Mouse (Mus musculus) macrophage (primary cell): ENCODE results near the gene Fbxl2. TPM values are rescaled to one million over a fixed set of nuclear protein-coding genes. Genes with fewer than 3 reads are reported as not detected.

Experiments
- H3K27ac ChIP-seq: fragments of 350-480 bp; formaldehyde crosslinking; 2 replicates; pipeline ENCODE4 v1.9.0; 2021
- H3K36me3 ChIP-seq: fragments of 350-480 bp; formaldehyde crosslinking; 2 replicates; pipeline ENCODE4 v1.9.0; 2021; ENCODE audit errors: inconsistent target
- H3K4me3 ChIP-seq: fragments of 350-480 bp; formaldehyde crosslinking; 2 replicates; pipeline ENCODE4 v1.9.0; 2021; ENCODE audit errors: inconsistent target
- H3K79me2 ChIP-seq: fragments of 350-480 bp; formaldehyde crosslinking; 2 replicates; pipeline ENCODE4 v1.9.0; 2021; ENCODE audit errors: inconsistent target
- WGBS: methylation state at CpG from one replicate; pipeline ENCODE4 v1.1.7; 2026; ENCODE audit warnings: inconsistent platforms; ENCODE audit not compliant: missing documents; 5-methylcytosine and 5-hydroxymethylcytosine counted together
- polyA plus RNA-seq: library from polyadenylated mRNA; stranded (reverse); fragments of 250-400 nt; gene quantifications from 3 replicates; pipeline ENCODE4 v1.2.4, GENCODE M21; 2018; ENCODE audit warnings: inconsistent platforms

The Fbxl2 gene
- polyA plus RNA-seq, 1 experiment from 2014 or later, result 4.1 TPM

- Histone ChIP-seq H3K36me3 (peaks cover 6% of the 10 kb centered on the region; the same call in 1 of the 2 replicates), H3K4me3 (no peak overlapping the region), H3K27ac (no peak overlapping the region), H3K79me2 (no peaks in the 10 kb centered on the region)
- WGBS, result 81% methylated on average over 2 of the region's 2 CpGs
Measured at GRCm38 (mm10) chr9:113998311-113998710, 47.7 kb downstream of the Fbxl2 start.

DNA sequence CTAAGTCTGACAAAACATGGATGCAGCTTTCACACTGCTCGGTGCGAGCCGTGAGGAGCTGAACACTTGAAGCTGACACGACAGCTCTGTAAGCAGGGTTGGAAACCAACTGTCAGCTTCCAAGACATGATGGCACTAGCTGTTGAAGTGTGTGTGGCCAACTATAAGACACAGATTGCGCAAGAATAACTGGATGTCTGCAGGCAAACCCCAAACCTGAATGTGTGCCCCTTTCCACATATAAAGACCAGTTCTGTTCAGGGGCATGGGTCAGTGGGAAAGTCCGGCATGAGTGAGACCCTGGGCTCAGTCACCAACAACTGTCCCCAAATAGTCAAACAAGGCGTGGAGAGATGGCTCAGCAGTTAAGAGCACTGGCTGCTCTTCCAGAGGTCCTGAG, 53.2 kb downstream of the Fbxl2 start:
- WGBS, result 86% methylated on average over 7 of the region's 7 CpGs
- H3K36me3 ChIP-seq, result no peaks in the 10 kb centered on the region
- no peaks in the 10 kb centered on the region for H3K79me2 ChIP-seq
- H3K27ac ChIP-seq, result no peak overlapping the region
- no peak overlapping the region for H3K4me3 ChIP-seq

- H3K4me3 ChIP-seq, result no peak overlapping the region
- no peak overlapping the region for H3K27ac ChIP-seq
- no peaks in the 10 kb centered on the region for H3K79me2 ChIP-seq
- WGBS, result 25% methylated on average over 16 of the region's 18 CpGs
- no peaks in the 10 kb centered on the region for H3K36me3 ChIP-seq
Measured at GRCm38 (mm10) chr9:113990547-113991248, 55.3 kb downstream of the Fbxl2 start.

DNA sequence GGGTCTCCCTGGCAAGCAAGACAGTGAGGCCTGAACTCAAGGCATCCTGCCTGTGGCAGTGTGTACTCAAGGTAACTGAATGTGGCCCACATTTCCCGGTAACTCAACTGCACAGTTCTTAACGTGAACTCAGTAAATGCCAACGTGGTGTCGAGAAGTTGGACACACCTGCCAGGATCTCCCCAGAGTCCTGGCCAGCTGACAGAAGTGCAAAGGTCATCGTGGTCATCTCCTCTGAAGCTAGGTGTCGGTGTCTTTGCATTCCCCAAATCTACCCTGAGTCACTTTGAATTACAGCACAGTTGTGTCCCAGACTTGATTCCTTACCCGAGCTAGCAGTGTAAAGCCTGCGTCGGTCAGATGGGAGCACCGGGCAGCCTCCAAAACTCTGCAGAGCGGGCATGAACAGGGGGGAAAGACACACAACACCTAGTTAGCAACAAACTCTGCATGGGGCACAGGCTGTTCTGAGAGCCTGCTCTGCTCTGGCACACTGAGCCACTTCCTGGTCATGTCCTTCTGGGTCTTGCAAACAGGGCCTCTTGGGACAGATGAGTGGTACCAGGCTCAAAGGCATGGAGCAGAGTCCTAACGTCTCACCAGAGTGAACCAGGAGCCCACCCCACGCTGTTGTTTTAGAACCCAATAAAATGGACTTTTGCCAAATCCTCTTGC, 60.9 kb downstream of the Fbxl2 start:
- Histone ChIP-seq H3K36me3 (0 out of 2 replicates have a peak, but pooled peaks cover 6% of the 10 kb centered on the region), H3K4me3 (no peak overlapping the region), H3K27ac (no peak overlapping the region), H3K79me2 (no peaks in the 10 kb centered on the region)
- WGBS, result 94% methylated on average over 13 of the region's 13 CpGs

- 94% methylated on average over 10 of the region's 11 CpGs for WGBS
- Histone ChIP-seq H3K27ac (no peak overlapping the region), H3K36me3 (0 out of 2 replicates have a peak, but pooled peaks cover 6% of the 10 kb centered on the region), H3K4me3 (no peak overlapping the region), H3K79me2 (no peaks in the 10 kb centered on the region)
Measured at GRCm38 (mm10) chr9:113982883-113983670, 62.9 kb downstream of the Fbxl2 start.

DNA sequence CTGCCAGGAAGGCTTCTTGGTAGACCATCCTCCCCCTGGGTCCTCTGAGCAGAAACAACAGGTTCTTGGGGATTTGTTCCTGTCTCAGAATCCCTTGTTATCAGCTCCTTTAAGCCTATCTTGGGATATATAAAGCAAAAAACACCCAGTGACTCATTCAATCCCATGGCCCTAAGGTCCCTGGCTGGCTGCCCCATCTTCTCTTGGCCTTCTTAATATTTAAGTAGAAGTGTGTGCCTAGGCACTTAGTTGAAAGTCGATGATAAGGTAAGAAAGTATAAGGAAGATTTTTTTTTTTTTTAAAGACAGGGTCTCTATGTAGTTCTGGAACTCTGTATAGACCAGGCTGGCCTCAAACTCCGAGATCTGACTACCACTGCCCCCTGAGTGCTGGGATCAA, 63.5 kb downstream of the Fbxl2 start:
- WGBS, result 100% methylated on average over 2 of the region's 2 CpGs
- Histone ChIP-seq H3K4me3 (no peak overlapping the region), H3K27ac (no peak overlapping the region), H3K36me3 (0 out of 2 replicates have a peak, but pooled peaks cover 6% of the 10 kb centered on the region), H3K79me2 (no peaks in the 10 kb centered on the region)

DNA sequence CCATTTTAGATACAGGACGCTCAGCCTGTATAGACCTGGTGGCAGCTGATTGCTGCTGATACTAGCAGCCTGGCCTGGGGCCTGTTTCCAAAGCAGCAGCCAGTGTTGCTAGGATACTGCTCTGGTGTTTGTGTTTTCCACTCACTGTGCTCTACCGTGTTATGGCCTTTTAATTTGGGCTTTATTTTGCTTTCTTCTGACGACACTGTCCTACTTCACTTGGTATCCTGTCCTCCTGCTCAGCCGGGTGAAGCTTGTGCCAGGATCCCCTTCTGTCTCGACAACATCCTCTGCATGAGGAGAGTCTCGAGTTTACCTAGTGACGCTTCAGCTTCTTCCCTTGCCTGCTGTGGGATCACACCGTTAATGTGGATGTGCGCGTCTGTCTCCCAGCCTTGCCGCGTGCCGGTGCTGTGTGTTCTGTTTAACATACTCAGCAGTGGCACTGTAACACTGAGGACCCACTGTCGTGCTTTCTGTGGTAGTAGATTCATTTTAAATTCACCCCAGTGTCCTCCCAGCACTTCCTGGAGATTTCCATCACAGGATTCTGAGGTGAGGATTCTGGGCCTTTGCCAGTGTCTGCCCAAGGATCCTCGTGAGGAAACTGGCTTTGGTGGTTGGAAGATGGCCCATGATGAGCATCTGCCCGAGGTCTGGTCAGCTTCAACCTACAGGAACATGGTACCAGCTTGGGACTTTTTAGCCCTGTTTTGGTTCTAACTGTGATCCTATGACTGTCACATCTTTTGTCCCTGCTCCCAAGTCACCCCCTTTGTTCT, 64.7 kb downstream of the Fbxl2 start:
- H3K36me3 ChIP-seq, result peaks cover 10% of the 10 kb centered on the region
- no peak overlapping the region for H3K27ac ChIP-seq
- WGBS, result 89% methylated on average over 16 of the region's 16 CpGs
- H3K4me3 ChIP-seq, result no peak overlapping the region
- H3K79me2 ChIP-seq, result no peaks in the 10 kb centered on the region

DNA sequence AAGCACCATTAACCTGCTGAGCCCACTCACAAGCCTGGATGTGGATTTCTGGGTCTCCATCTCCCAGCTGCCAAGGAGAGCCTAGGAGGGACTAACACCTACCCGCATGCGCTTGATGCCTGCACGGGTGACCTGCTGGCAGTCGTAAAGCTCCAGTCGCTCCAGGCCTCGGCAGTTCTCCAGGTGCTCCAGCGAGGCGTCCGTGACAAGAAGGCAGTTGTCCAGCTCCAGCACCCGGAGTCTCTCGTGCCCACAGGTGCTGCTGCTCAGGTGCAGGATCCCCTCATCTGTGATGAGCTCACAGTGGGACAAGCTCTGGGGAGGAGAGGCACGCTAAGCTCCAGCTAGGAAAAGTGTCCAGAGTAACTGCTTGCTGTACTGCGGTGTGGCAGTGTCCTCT, 66.6 kb downstream of the Fbxl2 start:
- Histone ChIP-seq H3K27ac (no peak overlapping the region), H3K36me3 (peaks cover 29% of the 10 kb centered on the region), H3K79me2 (no peaks in the 10 kb centered on the region), H3K4me3 (no peak overlapping the region)
- WGBS, result 96% methylated on average over 13 of the region's 13 CpGs

- Histone ChIP-seq H3K79me2 (no peaks in the 10 kb centered on the region), H3K27ac (no peak overlapping the region), H3K36me3 (peaks cover 36% of the 10 kb centered on the region), H3K4me3 (no peak overlapping the region)
- 45% methylated on average over 7 of the region's 7 CpGs for WGBS
Measured at GRCm38 (mm10) chr9:113978656-113979055, 67.3 kb downstream of the Fbxl2 start.

- no peak overlapping the region for H3K27ac ChIP-seq
- H3K36me3 ChIP-seq, result peaks cover 49% of the 10 kb centered on the region
- WGBS, result 94% methylated on average over 10 of the region's 11 CpGs
- H3K79me2 ChIP-seq, result no peaks in the 10 kb centered on the region
- no peak overlapping the region for H3K4me3 ChIP-seq
Measured at GRCm38 (mm10) chr9:113977225-113977840, 68.7 kb downstream of the Fbxl2 start.

DNA sequence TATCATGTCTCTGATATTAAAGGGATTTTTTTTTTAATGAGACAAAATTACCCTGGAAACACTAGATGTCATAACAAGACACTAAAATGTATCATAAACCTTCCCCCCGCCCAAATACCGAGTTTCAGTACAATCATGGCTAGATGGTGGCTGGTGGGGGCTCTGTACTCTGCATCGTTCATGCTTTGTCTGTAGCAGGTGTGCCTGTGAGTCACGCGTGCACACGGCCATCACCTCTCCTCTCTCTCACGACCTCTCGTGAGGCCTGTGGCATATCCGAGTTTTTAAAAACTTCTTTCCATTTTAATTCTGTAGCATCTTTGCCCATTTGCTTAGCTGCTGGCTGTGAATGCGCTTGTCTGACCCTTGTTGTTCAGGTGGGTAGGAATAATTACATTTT, 69.7 kb downstream of the Fbxl2 start:
- no peak overlapping the region for H3K27ac ChIP-seq
- H3K79me2 ChIP-seq, result no peaks in the 10 kb centered on the region
- H3K4me3 ChIP-seq, result no peak overlapping the region
- WGBS, result 95% methylated on average over 10 of the region's 10 CpGs
- H3K36me3 ChIP-seq, result peaks cover 58% of the 10 kb centered on the region

GRCm38 (mm10) chr9:113975442-113975841, 70.5 kb downstream of the Fbxl2 start:
- WGBS, result 96% methylated on average over 7 of the region's 7 CpGs
- no peak overlapping the region for H3K4me3 ChIP-seq
- no peak overlapping the region for H3K27ac ChIP-seq
- no peaks in the 10 kb centered on the region for H3K79me2 ChIP-seq
- peaks cover 62% of the 10 kb centered on the region for H3K36me3 ChIP-seq

DNA sequence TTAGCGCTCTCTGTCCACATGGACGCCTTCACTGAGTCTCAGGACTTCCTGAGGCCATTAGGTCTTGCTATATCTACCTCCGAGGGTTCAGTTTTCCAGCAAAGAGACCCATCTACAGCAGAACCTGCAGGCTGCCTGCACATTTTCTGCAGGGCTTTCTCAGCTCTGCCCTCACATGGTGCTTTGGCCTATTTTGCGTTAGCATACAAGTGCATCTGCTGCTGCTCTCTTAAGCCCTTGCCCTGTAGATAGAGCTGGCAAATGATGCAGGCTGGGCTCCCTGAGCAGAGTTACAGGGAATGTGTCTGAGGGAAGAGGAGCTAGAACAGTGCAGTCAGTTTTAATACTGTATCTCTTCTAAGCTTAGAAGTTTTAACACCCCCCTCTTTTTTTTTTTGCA, 71.0 kb downstream of the Fbxl2 start:
- H3K27ac ChIP-seq, result no peak overlapping the region
- WGBS, result 96% methylated on average over 4 of the region's 4 CpGs
- no peak overlapping the region for H3K4me3 ChIP-seq
- H3K36me3 ChIP-seq, result peaks cover 67% of the 10 kb centered on the region
- no peaks in the 10 kb centered on the region for H3K79me2 ChIP-seq

- H3K4me3 ChIP-seq, result no peak overlapping the region
- no peak overlapping the region for H3K27ac ChIP-seq
- H3K36me3 ChIP-seq, result peaks cover 78% of the 10 kb centered on the region
- WGBS, result 100% methylated on average over 4 of the region's 4 CpGs
- H3K79me2 ChIP-seq, result no peaks in the 10 kb centered on the region
Measured at GRCm38 (mm10) chr9:113973857-113974256, 72.1 kb downstream of the Fbxl2 start.
